Mouse (Mus musculus): ENCODE data around the gene Ptpn13. TPM values are rescaled to one million over a fixed set of nuclear protein-coding genes. Genes with fewer than 3 reads are reported as not detected.

Ptpn13 gene
- polyA plus RNA-seq, 1 experiment from 2014 or later = 14.9 TPM

DNA sequence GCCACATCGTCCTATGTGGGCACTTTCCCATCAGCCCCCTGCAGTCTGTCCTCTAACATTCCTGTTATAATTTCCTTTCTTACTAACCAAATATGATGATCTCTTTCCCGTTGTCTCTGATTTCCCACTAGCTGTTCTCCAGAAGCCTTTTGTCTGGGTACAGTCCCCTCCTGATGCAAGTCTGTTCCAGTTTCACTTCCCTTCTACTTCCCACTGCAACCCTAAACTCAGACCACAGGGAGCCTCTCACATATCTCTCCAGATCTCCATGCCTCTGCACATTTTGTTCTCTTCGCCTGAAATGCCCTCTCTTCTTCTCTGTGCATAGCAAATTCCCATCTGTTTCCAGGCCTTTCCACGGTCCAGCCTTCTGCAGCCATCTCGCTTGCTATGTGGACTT is 35.6 kb upstream of the Ptpn13 start:
- Histone ChIP-seq H3K9ac (ENCODE audit: low read length) (no peak overlapping the region), H3K4me2 (ENCODE audit: low read depth, low read length) (no peak overlapping the region), H3K4me3 (ENCODE audit: low read length) (no peak overlapping the region), H3K4me1 (replicated peaks; ENCODE audit: control insufficient read depth, insufficient read depth, low read length) (peaks cover 30% of the 10 kb centered on the region), H3K27me3 (ENCODE audit: control insufficient read depth, insufficient read depth, low read depth, low read length) (no peaks in the 10 kb centered on the region), H3K36me3 (ENCODE audit: control insufficient read depth, insufficient read depth, low read length) (no peaks in the 10 kb centered on the region), H3K27ac (ENCODE audit: low read length) (no peak overlapping the region), H3K9me3 (ENCODE audit: control insufficient read depth, low read length) (no peaks in the 10 kb centered on the region)
- WGBS = 78% methylated on average over 5 of the region's 5 CpGs
- no peak for ATAC-seq (ENCODE audit: low read depth)

DNA sequence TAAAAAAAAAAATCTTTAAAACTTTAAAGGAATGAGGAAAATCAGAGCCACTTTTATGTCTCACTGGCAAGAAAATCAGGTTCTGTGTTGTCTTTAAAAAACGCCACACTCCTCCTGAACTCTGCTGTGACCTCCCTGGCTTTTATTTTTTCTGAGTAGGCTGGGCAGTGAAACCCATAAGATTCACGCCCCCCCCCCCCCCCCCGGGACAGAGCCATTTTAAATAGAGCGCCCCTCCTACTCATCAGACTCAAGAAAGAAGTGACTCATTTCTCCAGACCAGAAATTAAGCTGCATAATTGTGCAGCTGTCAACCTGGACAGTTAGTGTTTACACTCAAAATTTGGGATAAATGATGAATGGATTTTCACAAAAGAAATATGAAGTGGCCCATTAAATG is 31.8 kb upstream of the Ptpn13 start:
- Histone ChIP-seq H3K9me3 (ENCODE audit: control insufficient read depth, low read length) (no peaks in the 10 kb centered on the region), H3K4me1 (replicated peaks; ENCODE audit: control insufficient read depth, insufficient read depth, low read length) (peaks cover 17% of the 10 kb centered on the region), H3K36me3 (ENCODE audit: control insufficient read depth, insufficient read depth, low read length) (no peaks in the 10 kb centered on the region), H3K27me3 (ENCODE audit: control insufficient read depth, insufficient read depth, low read depth, low read length) (no peaks in the 10 kb centered on the region), H3K9ac (ENCODE audit: low read length) (no peak overlapping the region), H3K4me3 (ENCODE audit: low read length) (no peak overlapping the region), H3K4me2 (ENCODE audit: low read depth, low read length) (no peak overlapping the region), H3K27ac (ENCODE audit: low read length) (no peak overlapping the region)
- WGBS = 6% methylated on average over 4 of the region's 4 CpGs
- peak; percentile 49 for ATAC-seq (ENCODE audit: low read depth)

DNA sequence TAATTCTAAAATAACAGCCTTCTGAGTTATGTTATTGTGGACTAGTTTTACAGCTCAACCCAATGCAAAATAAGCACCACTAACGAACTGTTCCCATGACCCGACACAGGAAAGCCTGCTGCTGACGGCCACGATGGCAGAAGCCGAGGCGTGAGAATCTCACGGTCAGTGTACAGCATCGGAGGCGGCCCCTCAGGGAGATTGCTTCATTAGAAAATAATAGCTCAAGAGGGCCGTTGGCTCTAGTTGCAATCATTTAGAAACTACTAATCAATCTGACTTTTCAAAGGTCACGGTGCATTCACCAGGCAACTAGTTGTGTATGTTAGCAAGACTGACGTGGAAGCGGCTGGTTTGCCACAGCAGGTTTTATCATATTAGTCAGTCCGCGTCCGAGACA is 31.2 kb upstream of the Ptpn13 start:
- 46% methylated on average over 16 of the region's 16 CpGs for WGBS
- Histone ChIP-seq H3K4me2 (ENCODE audit: low read depth, low read length) (0 out of 2 replicates have a peak overlapping the region, but pooled peaks have one; percentile 1), H3K27ac (ENCODE audit: low read length) (0 out of 2 replicates have a peak overlapping the region, but pooled peaks have one; percentile 12), H3K4me1 (replicated peaks; ENCODE audit: control insufficient read depth, insufficient read depth, low read length) (peaks cover 17% of the 10 kb centered on the region), H3K27me3 (ENCODE audit: control insufficient read depth, insufficient read depth, low read depth, low read length) (no peaks in the 10 kb centered on the region), H3K4me3 (ENCODE audit: low read length) (no peak overlapping the region), H3K36me3 (ENCODE audit: control insufficient read depth, insufficient read depth, low read length) (no peaks in the 10 kb centered on the region), H3K9me3 (ENCODE audit: control insufficient read depth, low read length) (no peaks in the 10 kb centered on the region), H3K9ac (ENCODE audit: low read length) (no peak overlapping the region)
- no peak for ATAC-seq (ENCODE audit: low read depth)

DNA sequence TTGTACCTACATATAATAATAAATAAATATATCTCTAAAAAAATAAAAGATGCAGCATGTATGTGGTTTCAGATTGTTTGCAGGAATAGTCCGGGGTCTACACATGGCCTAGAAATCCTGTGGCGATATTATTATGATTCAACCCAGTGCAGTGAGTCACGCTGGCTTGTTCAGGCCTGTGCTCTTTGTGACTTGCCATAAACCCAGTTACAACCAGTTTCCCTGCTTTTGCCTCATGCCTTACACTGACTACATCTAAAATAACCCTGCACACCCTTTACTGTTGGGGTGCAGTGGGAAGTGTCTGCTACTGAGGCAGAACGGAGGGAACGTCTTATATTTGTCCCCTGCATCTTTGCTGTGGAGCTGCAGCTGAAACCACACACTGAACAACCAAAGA is 29.3 kb upstream of the Ptpn13 start:
- Histone ChIP-seq H3K9ac (ENCODE audit: low read length) (no peak overlapping the region), H3K27me3 (ENCODE audit: control insufficient read depth, insufficient read depth, low read depth, low read length) (no peaks in the 10 kb centered on the region), H3K4me2 (ENCODE audit: low read depth, low read length) (no peak overlapping the region), H3K9me3 (ENCODE audit: control insufficient read depth, low read length) (no peaks in the 10 kb centered on the region), H3K36me3 (ENCODE audit: control insufficient read depth, insufficient read depth, low read length) (no peaks in the 10 kb centered on the region), H3K4me1 (replicated peaks; ENCODE audit: control insufficient read depth, insufficient read depth, low read length) (peaks cover 17% of the 10 kb centered on the region), H3K4me3 (ENCODE audit: low read length) (no peak overlapping the region), H3K27ac (ENCODE audit: low read length) (no peak overlapping the region)
- ATAC-seq (ENCODE audit: low read depth) = no peak
- WGBS = 91% methylated on average over 5 of the region's 5 CpGs

DNA sequence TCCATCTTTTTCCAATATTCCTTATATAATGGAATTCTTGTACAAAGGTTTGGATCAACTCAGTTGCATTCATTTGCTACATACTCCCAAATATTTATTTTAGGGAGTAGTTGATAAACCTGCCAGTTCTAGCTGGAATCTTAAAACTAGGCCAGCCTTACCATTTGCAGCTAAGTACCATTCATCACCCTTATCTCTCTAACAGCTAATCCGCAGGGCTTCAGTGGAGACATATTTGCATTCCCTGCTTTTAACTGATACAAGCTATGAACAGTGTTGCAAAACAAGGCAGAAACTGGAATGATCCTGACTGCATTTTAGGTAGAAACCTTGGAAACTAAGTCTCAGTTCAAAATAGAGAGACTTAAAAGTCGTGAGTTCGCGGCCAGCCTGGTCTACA is 27.6 kb upstream of the Ptpn13 start:
- no peaks in the 10 kb centered on the region for H3K36me3 ChIP-seq (ENCODE audit: control insufficient read depth, insufficient read depth, low read length)

DNA sequence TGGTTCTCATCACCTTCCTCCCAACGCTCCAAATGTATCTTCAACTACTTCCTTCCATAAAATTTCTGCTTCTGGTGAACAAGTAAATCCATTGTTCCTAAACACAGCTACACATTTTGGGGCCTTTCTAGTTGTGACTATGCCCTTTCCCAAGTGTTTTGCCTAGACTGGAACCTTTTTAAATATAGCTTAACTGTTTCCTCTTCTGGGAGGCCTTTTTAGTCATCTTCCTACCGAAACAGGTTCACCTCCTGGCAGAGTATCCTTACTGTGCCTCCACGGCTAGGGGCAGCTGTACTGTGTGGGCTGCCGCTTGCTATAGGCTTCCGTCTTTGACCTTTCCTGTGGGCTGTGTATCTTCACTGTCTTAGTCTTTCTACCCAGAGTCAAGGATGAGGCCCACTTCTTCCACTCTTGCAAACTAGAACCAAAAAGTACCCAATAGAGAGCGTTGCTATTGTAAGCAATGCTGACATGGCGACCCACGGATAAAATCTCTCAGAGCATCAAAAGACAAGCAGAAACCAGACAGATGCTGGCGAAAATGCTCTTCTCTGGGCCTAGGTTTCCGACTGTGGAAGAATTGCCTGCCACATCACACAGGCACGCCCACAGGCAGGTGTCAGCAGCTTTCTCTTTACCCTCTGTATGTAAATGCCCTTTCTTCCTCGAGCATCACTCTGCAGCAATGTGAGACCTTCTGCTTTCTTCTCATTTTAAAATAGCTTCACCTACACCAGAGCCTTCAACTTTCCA is 20.6 kb upstream of the Ptpn13 start:
- Histone ChIP-seq H3K27me3 (ENCODE audit: control insufficient read depth, insufficient read depth, low read depth, low read length) (no peaks in the 10 kb centered on the region), H3K27ac (ENCODE audit: low read length) (no peak overlapping the region), H3K4me1 (replicated peaks; ENCODE audit: control insufficient read depth, insufficient read depth, low read length) (peaks cover 8% of the 10 kb centered on the region; the same call in 1 of the 2 replicates), H3K36me3 (ENCODE audit: control insufficient read depth, insufficient read depth, low read length) (no peaks in the 10 kb centered on the region), H3K9me3 (ENCODE audit: control insufficient read depth, low read length) (no peaks in the 10 kb centered on the region), H3K9ac (ENCODE audit: low read length) (no peak overlapping the region), H3K4me3 (ENCODE audit: low read length) (no peak overlapping the region), H3K4me2 (ENCODE audit: low read depth, low read length) (no peak overlapping the region)
- no peak for ATAC-seq (ENCODE audit: low read depth)
- 75% methylated on average over 12 of the region's 12 CpGs for WGBS

More for the DNA sequence above, 27.6 kb upstream of the Ptpn13 start:
- Histone ChIP-seq H3K4me2 (ENCODE audit: low read depth, low read length) (no peak overlapping the region), H3K9ac (ENCODE audit: low read length) (no peak overlapping the region), H3K9me3 (ENCODE audit: control insufficient read depth, low read length) (no peaks in the 10 kb centered on the region), H3K4me1 (replicated peaks; ENCODE audit: control insufficient read depth, insufficient read depth, low read length) (peaks cover 17% of the 10 kb centered on the region), H3K27me3 (ENCODE audit: control insufficient read depth, insufficient read depth, low read depth, low read length) (no peaks in the 10 kb centered on the region), H3K4me3 (ENCODE audit: low read length) (no peak overlapping the region), H3K27ac (ENCODE audit: low read length) (0 out of 2 replicates have a peak overlapping the region, but pooled peaks have one; percentile 15)
- ATAC-seq (ENCODE audit: low read depth) = 0 out of 2 replicates have a peak, but pooled peaks have one; percentile 57
- WGBS = 54% methylated on average over 4 of the region's 4 CpGs

DNA sequence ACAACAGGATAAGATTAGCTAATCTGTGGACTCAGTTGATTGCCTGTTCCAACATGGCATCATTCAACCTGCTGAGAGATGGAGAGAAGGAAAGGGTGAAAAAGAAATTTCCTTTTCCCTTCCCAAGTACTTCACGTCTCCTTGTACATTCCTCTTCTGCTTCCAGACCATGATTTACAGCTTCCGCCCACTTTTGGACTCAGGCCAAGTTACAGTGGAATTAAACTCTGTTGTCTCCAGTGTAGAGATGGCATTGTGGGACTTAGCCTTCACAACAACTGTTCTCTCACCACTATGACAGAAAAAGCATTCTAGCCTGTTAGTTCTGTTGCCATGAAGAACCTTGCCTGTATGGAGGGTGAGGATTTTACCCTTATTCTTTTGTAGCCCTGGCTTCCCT is 19.1 kb upstream of the Ptpn13 start:
- Histone ChIP-seq H3K4me2 (ENCODE audit: low read depth, low read length) (no peak overlapping the region), H3K4me3 (ENCODE audit: low read length) (no peak overlapping the region), H3K36me3 (ENCODE audit: control insufficient read depth, insufficient read depth, low read length) (no peaks in the 10 kb centered on the region), H3K9me3 (ENCODE audit: control insufficient read depth, low read length) (no peaks in the 10 kb centered on the region), H3K9ac (ENCODE audit: low read length) (no peak overlapping the region), H3K27ac (ENCODE audit: low read length) (peak overlapping the region; percentile 17; the same call in 1 of the 2 replicates), H3K4me1 (replicated peaks; ENCODE audit: control insufficient read depth, insufficient read depth, low read length) (peaks cover 8% of the 10 kb centered on the region; the same call in 1 of the 2 replicates), H3K27me3 (ENCODE audit: control insufficient read depth, insufficient read depth, low read depth, low read length) (no peaks in the 10 kb centered on the region)
- ATAC-seq (ENCODE audit: low read depth) = no peak
- WGBS = 17% methylated on average over 2 of the region's 2 CpGs

DNA sequence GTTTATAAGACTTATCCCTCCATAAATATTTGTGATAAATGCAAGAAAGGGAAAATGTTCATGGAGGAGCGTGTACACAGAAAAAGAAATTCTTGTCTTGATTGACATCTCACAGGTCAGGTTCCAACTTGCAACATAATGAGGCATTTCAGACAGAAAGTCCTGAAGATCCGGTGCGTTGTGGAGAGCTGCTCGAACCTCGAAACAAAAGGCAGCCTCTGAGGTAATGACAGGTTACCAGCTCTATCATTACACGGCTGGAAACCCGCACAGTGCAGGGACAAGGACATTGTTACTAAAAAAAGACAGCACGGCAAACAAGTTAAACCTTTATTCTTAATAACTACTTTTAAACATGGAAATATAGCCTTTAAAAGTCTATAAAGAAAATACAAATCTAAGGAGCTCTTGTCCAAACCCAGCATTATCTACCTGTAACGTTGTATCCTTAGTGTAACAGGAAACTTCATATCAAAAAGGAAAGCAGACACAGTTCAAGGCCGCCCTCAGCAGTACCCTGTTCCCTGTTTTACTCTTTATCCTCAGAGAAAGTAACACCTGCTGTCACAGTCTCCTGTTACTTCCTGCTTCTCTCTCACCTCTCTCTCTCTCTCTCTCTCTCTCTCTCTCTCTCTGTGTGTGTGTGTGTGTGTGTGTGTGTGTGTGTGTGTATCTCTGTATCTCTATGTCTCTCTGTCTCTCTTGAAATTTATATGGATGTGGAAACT is 12.8 kb upstream of the Ptpn13 start:
- no peaks in the 10 kb centered on the region for H3K4me1 ChIP-seq (replicated peaks; ENCODE audit: control insufficient read depth, insufficient read depth, low read length)
- 55% methylated on average over 10 of the region's 10 CpGs for WGBS
- H3K36me3 ChIP-seq (ENCODE audit: control insufficient read depth, insufficient read depth, low read length) = no peaks in the 10 kb centered on the region
- ATAC-seq (ENCODE audit: low read depth) = no peak
- no peak overlapping the region for H3K27ac ChIP-seq (ENCODE audit: low read length)
- H3K27me3 ChIP-seq (ENCODE audit: control insufficient read depth, insufficient read depth, low read depth, low read length) = no peaks in the 10 kb centered on the region
- H3K4me3 ChIP-seq (ENCODE audit: low read length) = no peak overlapping the region
- H3K4me2 ChIP-seq (ENCODE audit: low read depth, low read length) = no peak overlapping the region
- H3K9me3 ChIP-seq (ENCODE audit: control insufficient read depth, low read length) = no peaks in the 10 kb centered on the region
- no peak overlapping the region for H3K9ac ChIP-seq (ENCODE audit: low read length)

DNA sequence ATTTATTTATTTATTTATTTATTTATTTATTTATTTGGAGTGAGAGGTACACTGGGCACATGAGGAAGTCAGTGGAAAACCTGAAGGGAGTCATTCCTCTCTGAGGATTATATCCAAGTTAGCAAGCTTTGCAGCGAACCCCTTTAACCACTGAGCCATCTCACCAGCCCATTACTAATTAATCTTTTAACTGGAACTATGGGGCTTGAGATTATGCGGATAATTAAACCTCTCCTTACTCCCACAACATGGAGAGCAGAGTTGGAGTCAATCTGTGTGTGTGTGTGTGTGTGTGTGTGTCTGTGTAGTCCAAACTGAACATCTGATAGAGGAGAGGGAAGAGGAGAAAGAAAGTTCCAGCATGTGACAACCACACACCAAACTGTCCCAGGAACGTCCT is 10.4 kb upstream of the Ptpn13 start:
- H3K9ac ChIP-seq (ENCODE audit: low read length) = no peak overlapping the region
- ATAC-seq (ENCODE audit: low read depth) = no peak
- no peaks in the 10 kb centered on the region for H3K4me1 ChIP-seq (replicated peaks; ENCODE audit: control insufficient read depth, insufficient read depth, low read length)
- H3K4me2 ChIP-seq (ENCODE audit: low read depth, low read length) = no peak overlapping the region
- H3K36me3 ChIP-seq (ENCODE audit: control insufficient read depth, insufficient read depth, low read length) = no peaks in the 10 kb centered on the region
- no peak overlapping the region for H3K4me3 ChIP-seq (ENCODE audit: low read length)
- H3K9me3 ChIP-seq (ENCODE audit: control insufficient read depth, low read length) = no peaks in the 10 kb centered on the region
- no peaks in the 10 kb centered on the region for H3K27me3 ChIP-seq (ENCODE audit: control insufficient read depth, insufficient read depth, low read depth, low read length)
- WGBS = 76% methylated on average over 3 of the region's 3 CpGs
- no peak overlapping the region for H3K27ac ChIP-seq (ENCODE audit: low read length)
